Mouse (Mus musculus): Measurements from ENCODE around the gene Gm20503. TPM values are rescaled to one million over a fixed set of nuclear protein-coding genes. Genes with fewer than 3 reads are reported as not detected.

Gm20503 gene
- polyA plus RNA-seq, 1 experiment from 2014 or later: 8.8 TPM

GRCm38 (mm10) chr4:59043891-59044290, 40.9 kb downstream of the Gm20503 start:
- H3K27ac ChIP-seq (replicated peaks): no peak overlapping the region
- WGBS: 91% methylated on average over 6 of the region's 6 CpGs
- H3K4me3 ChIP-seq: no peak overlapping the region
- no peak for DNase-seq (ENCODE audit: low spot score)
- H3K4me1 ChIP-seq: no peaks in the 10 kb centered on the region
- peaks cover 31% of the 10 kb centered on the region for H3K36me3 ChIP-seq (replicated peaks)
- H3K27me3 ChIP-seq (replicated peaks; ENCODE audit: low read depth, poor library complexity, severe bottlenecking): no peaks in the 10 kb centered on the region
- no peaks in the 10 kb centered on the region for H3K9me3 ChIP-seq

GRCm38 (mm10) chr4:59047222-59047621, 44.2 kb downstream of the Gm20503 start:
- no peak overlapping the region for H3K27ac ChIP-seq (replicated peaks)
- 37% methylated on average over 3 of the region's 3 CpGs for WGBS

GRCm38 (mm10) chr4:59051081-59051480, 48.1 kb downstream of the Gm20503 start:
- Histone ChIP-seq H3K27ac (replicated peaks) (no peak overlapping the region), H3K9me3 (no peaks in the 10 kb centered on the region), H3K4me1 (no peaks in the 10 kb centered on the region), H3K27me3 (replicated peaks; ENCODE audit: low read depth, poor library complexity, severe bottlenecking) (no peaks in the 10 kb centered on the region), H3K36me3 (replicated peaks) (no peaks in the 10 kb centered on the region), H3K4me3 (no peak overlapping the region)
- WGBS: 90% methylated on average over 1 of the region's 1 CpGs
- no peak for DNase-seq (ENCODE audit: low spot score)

More at GRCm38 (mm10) chr4:59047222-59047621, 44.2 kb downstream of the Gm20503 start:
- Histone ChIP-seq H3K27me3 (replicated peaks; ENCODE audit: low read depth, poor library complexity, severe bottlenecking) (no peaks in the 10 kb centered on the region), H3K36me3 (replicated peaks) (peaks cover 5% of the 10 kb centered on the region; the same call in 1 of the 2 replicates), H3K9me3 (no peaks in the 10 kb centered on the region), H3K4me3 (no peak overlapping the region), H3K4me1 (no peaks in the 10 kb centered on the region)
- no peak for DNase-seq (ENCODE audit: low spot score)

- H3K4me3 ChIP-seq: no peak overlapping the region
- DNase-seq (ENCODE audit: low spot score): no peak
- no peaks in the 10 kb centered on the region for H3K9me3 ChIP-seq
- H3K27me3 ChIP-seq (replicated peaks; ENCODE audit: low read depth, poor library complexity, severe bottlenecking): no peaks in the 10 kb centered on the region
- H3K27ac ChIP-seq (replicated peaks): no peak overlapping the region
- 86% methylated on average over 3 of the region's 3 CpGs for WGBS
- no peaks in the 10 kb centered on the region for H3K4me1 ChIP-seq
- H3K36me3 ChIP-seq (replicated peaks): no peaks in the 10 kb centered on the region
Measured at GRCm38 (mm10) chr4:59057929-59058328, 54.9 kb downstream of the Gm20503 start.

- H3K27me3 ChIP-seq (replicated peaks; ENCODE audit: low read depth, poor library complexity, severe bottlenecking): no peaks in the 10 kb centered on the region
- DNase-seq (ENCODE audit: low spot score): no peak
- H3K4me3 ChIP-seq: no peak overlapping the region
- no peaks in the 10 kb centered on the region for H3K9me3 ChIP-seq
- no peaks in the 10 kb centered on the region for H3K4me1 ChIP-seq
- 76% methylated on average over 12 of the region's 12 CpGs for WGBS
- no peaks in the 10 kb centered on the region for H3K36me3 ChIP-seq (replicated peaks)
- H3K27ac ChIP-seq (replicated peaks): no peak overlapping the region
Measured at GRCm38 (mm10) chr4:59062526-59062925, 59.5 kb downstream of the Gm20503 start.

- 52% methylated on average over 3 of the region's 3 CpGs for WGBS
- Histone ChIP-seq H3K9me3 (no peaks in the 10 kb centered on the region), H3K4me3 (no peak overlapping the region)
Measured at GRCm38 (mm10) chr4:59069276-59069675, 66.3 kb downstream of the Gm20503 start.

GRCm38 (mm10) chr4:59083430-59083829, 80.4 kb downstream of the Gm20503 start:
- H3K36me3 ChIP-seq (replicated peaks): no peaks in the 10 kb centered on the region
- no peak overlapping the region for H3K4me3 ChIP-seq
- no peaks in the 10 kb centered on the region for H3K27me3 ChIP-seq (replicated peaks; ENCODE audit: low read depth, poor library complexity, severe bottlenecking)
- no peaks in the 10 kb centered on the region for H3K4me1 ChIP-seq
- 80% methylated on average over 2 of the region's 2 CpGs for WGBS
- DNase-seq (ENCODE audit: low spot score): no peak
- no peak overlapping the region for H3K27ac ChIP-seq (replicated peaks)
- H3K9me3 ChIP-seq: no peaks in the 10 kb centered on the region

More at GRCm38 (mm10) chr4:59069276-59069675, 66.3 kb downstream of the Gm20503 start:
- Histone ChIP-seq H3K4me1 (no peaks in the 10 kb centered on the region), H3K27ac (replicated peaks) (no peak overlapping the region), H3K36me3 (replicated peaks) (no peaks in the 10 kb centered on the region), H3K27me3 (replicated peaks; ENCODE audit: low read depth, poor library complexity, severe bottlenecking) (no peaks in the 10 kb centered on the region)
- DNase-seq (ENCODE audit: low spot score): no peak

GRCm38 (mm10) chr4:59089391-59089790, 86.4 kb downstream of the Gm20503 start:
- Histone ChIP-seq H3K9me3 (no peaks in the 10 kb centered on the region), H3K4me3 (no peak overlapping the region), H3K4me1 (no peaks in the 10 kb centered on the region), H3K27me3 (replicated peaks; ENCODE audit: low read depth, poor library complexity, severe bottlenecking) (no peaks in the 10 kb centered on the region), H3K27ac (replicated peaks) (no peak overlapping the region), H3K36me3 (replicated peaks) (no peaks in the 10 kb centered on the region)
- no peak for DNase-seq (ENCODE audit: low spot score)
- WGBS: 64% methylated on average over 1 of the region's 1 CpGs

Other genes starting within 250 kb of the Gm20503 start
- not detected in 2 replicates for gene Olfr267, start 215.5 kb upstream of the Gm20503 start, polyA plus RNA-seq (2016; fragmentation: Nextera tagmentation; extraction: Ambion mirVana)
- 33.7 and 33.9 TPM in 2 replicates for gene Ecpas, start 90.5 kb upstream of the Gm20503 start, polyA plus RNA-seq (2016; fragmentation: Nextera tagmentation; extraction: Ambion mirVana)
- 1.00 and 1.3 TPM in 2 replicates for gene Zkscan16, start 59.6 kb upstream of the Gm20503 start, polyA plus RNA-seq (2016; fragmentation: Nextera tagmentation; extraction: Ambion mirVana)
- gene Ptgr1, start 16.1 kb upstream of the Gm20503 start, polyA plus RNA-seq (2016; fragmentation: Nextera tagmentation; extraction: Ambion mirVana): 10.3 and 12.9 TPM in 2 replicates
- 6.9 and 8.2 TPM in 2 replicates for gene Dnajc25, start 8.1 kb upstream of the Gm20503 start, polyA plus RNA-seq (2016; fragmentation: Nextera tagmentation; extraction: Ambion mirVana)
- 82.3 and 87.5 TPM in 2 replicates for gene Gng10, start 31.9 kb downstream of the Gm20503 start, polyA plus RNA-seq (2016; fragmentation: Nextera tagmentation; extraction: Ambion mirVana)
- gene AI481877, start 135.8 kb downstream of the Gm20503 start, polyA plus RNA-seq (2016; fragmentation: Nextera tagmentation; extraction: Ambion mirVana): 0.03 TPM in 1 of 2 replicates, not detected in the other
- 9.1 and 9.9 TPM in 2 replicates for gene Ugcg, start 186.0 kb downstream of the Gm20503 start, polyA plus RNA-seq (2016; fragmentation: Nextera tagmentation; extraction: Ambion mirVana)

Data from embryonic facial prominence, embryonic 10.5 days (tissue).